Mouse (Mus musculus): ENCODE data around the gene Paxbp1. TPM values are rescaled to one million over a fixed set of nuclear protein-coding genes. Genes with fewer than 3 reads are reported as not detected.
A peak's percentile ranks its signal among the peaks of the same experiment; 100 is the strongest.

Paxbp1 gene
- polyA plus RNA-seq, 1 experiment from 2014 or later, result 10.9 TPM

DNA sequence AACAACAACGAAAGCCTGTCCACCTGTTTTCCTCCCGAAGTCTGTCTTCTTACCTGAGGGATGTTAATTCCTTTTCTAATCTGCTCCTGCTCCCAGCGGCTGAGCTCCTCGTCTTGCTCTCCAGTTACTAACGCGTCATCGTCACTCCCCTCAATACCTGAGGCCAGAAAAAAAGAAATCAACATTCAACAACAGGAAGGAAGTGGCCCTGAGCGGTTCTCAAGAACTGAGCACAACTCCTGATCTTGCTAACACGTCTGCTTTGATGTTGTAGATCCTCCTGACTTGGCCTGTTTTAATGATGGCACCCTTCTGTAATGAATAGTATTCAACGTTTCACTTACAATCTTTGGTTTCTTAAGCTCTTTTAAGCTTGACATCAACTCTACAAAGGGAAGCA, 8.5 kb downstream of the Paxbp1 start:
- Histone ChIP-seq H3K27me3 (ENCODE audit: insufficient read depth, low read length) (no peaks in the 10 kb centered on the region), H3K27ac (ENCODE audit: low read depth) (no peak overlapping the region), H3K36me3 (replicated peaks; ENCODE audit: insufficient read depth, low read length) (peaks cover 71% of the 10 kb centered on the region), H3K4me3 (ENCODE audit: low read depth, low read length) (no peak overlapping the region), H3K4me2 (ENCODE audit: low read depth, low read length) (no peak overlapping the region), H3K9me3 (ENCODE audit: low read length) (no peaks in the 10 kb centered on the region), H3K4me1 (ENCODE audit: insufficient read depth) (peaks cover 8% of the 10 kb centered on the region), H3K9ac (replicated peaks) (no peak overlapping the region)
- DNase-seq (no peak), ATAC-seq (no peak)
- 87% methylated on average over 10 of the region's 10 CpGs for WGBS (ENCODE audit: insufficient replicate concordance)
- TF ChIP-seq CTCF (IDR thresholded peaks at IDR 0.05; ENCODE audit: low read depth), result no peak
- TF ChIP-seq EP300 (IDR thresholded peaks at IDR 0.05; ENCODE audit: low read depth), result no peak

GRCm38 (mm10) chr16:91030751-91031150, 13.6 kb downstream of the Paxbp1 start:
- no peaks in the 10 kb centered on the region for H3K9me3 ChIP-seq (ENCODE audit: low read length)
- H3K27ac ChIP-seq (ENCODE audit: low read depth), result no peak overlapping the region
- H3K4me2 ChIP-seq (ENCODE audit: low read depth, low read length), result no peak overlapping the region
- TF ChIP-seq EP300 (IDR thresholded peaks at IDR 0.05; ENCODE audit: low read depth) (no peak), CTCF (IDR thresholded peaks at IDR 0.05; ENCODE audit: low read depth) (no peak)
- H3K4me3 ChIP-seq (ENCODE audit: low read depth, low read length), result no peak overlapping the region
- no peak for DNase-seq
- H3K27me3 ChIP-seq (ENCODE audit: insufficient read depth, low read length), result no peaks in the 10 kb centered on the region
- H3K9ac ChIP-seq (replicated peaks), result no peak overlapping the region
- H3K4me1 ChIP-seq (ENCODE audit: insufficient read depth), result no peaks in the 10 kb centered on the region
- ATAC-seq, result no peak
- peaks cover 78% of the 10 kb centered on the region for H3K36me3 ChIP-seq (replicated peaks; ENCODE audit: insufficient read depth, low read length)
- WGBS (ENCODE audit: insufficient replicate concordance), result 81% methylated on average over 4 of the region's 4 CpGs

DNA sequence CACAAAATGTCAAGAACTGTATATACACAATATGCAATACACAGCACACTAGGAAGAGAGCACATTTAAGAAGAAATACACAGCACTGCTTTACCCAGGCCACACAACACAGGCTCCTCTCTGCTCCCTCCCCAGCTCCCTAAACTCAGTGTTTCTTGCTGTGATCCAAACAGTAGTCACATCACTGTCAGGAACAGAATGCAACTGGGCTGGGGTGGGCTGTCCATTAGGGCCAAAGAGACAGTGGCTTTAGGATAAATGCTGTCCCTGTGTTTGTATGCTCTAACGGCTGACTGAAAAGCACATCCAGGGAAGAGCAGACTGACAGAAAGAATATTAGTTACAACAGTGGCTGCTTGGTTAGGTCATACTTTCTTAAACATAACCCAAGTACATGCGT, 14.4 kb downstream of the Paxbp1 start:
- Histone ChIP-seq H3K4me1 (ENCODE audit: insufficient read depth) (no peaks in the 10 kb centered on the region), H3K27ac (ENCODE audit: low read depth) (no peak overlapping the region), H3K9ac (replicated peaks) (no peak overlapping the region), H3K9me3 (ENCODE audit: low read length) (no peaks in the 10 kb centered on the region), H3K27me3 (ENCODE audit: insufficient read depth, low read length) (no peaks in the 10 kb centered on the region), H3K4me3 (ENCODE audit: low read depth, low read length) (no peak overlapping the region), H3K4me2 (ENCODE audit: low read depth, low read length) (no peak overlapping the region), H3K36me3 (replicated peaks; ENCODE audit: insufficient read depth, low read length) (peaks cover 79% of the 10 kb centered on the region)
- DNase-seq, result no peak
- TF ChIP-seq CTCF (IDR thresholded peaks at IDR 0.05; ENCODE audit: low read depth), result no peak
- no peak for TF ChIP-seq EP300 (IDR thresholded peaks at IDR 0.05; ENCODE audit: low read depth)
- 91% methylated on average over 2 of the region's 2 CpGs for whole genome bisulfite sequencing (ENCODE audit: insufficient replicate concordance)
- ATAC-seq, result no peak

GRCm38 (mm10) chr16:91029161-91029743, 15.1 kb downstream of the Paxbp1 start:
- no peak overlapping the region for H3K9ac ChIP-seq (replicated peaks)
- no peaks in the 10 kb centered on the region for H3K9me3 ChIP-seq (ENCODE audit: low read length)
- no peak for TF ChIP-seq EP300 (IDR thresholded peaks at IDR 0.05; ENCODE audit: low read depth)
- H3K36me3 ChIP-seq (replicated peaks; ENCODE audit: insufficient read depth, low read length), result peaks cover 79% of the 10 kb centered on the region
- H3K4me3 ChIP-seq (ENCODE audit: low read depth, low read length), result no peak overlapping the region
- ATAC-seq, result 0 out of 2 replicates have a peak, but pooled peaks have one; percentile 38
- H3K4me1 ChIP-seq (ENCODE audit: insufficient read depth), result no peaks in the 10 kb centered on the region
- no peaks in the 10 kb centered on the region for H3K27me3 ChIP-seq (ENCODE audit: insufficient read depth, low read length)
- H3K27ac ChIP-seq (ENCODE audit: low read depth), result no peak overlapping the region
- H3K4me2 ChIP-seq (ENCODE audit: low read depth, low read length), result no peak overlapping the region
- no peak for DNase-seq
- WGBS (ENCODE audit: insufficient replicate concordance), result 89% methylated on average over 8 of the region's 8 CpGs

GRCm38 (mm10) chr16:91026290-91026689, 18.1 kb downstream of the Paxbp1 start:
- no peak overlapping the region for H3K9ac ChIP-seq (replicated peaks)
- TF ChIP-seq CTCF (IDR thresholded peaks at IDR 0.05; ENCODE audit: low read depth) (no peak), EP300 (IDR thresholded peaks at IDR 0.05; ENCODE audit: low read depth) (no peak)
- 90% methylated on average over 4 of the region's 4 CpGs for WGBS (ENCODE audit: insufficient replicate concordance)
- no peak overlapping the region for H3K27ac ChIP-seq (ENCODE audit: low read depth)
- H3K9me3 ChIP-seq (ENCODE audit: low read length), result no peaks in the 10 kb centered on the region; the same call in 1 of the 2 replicates
- H3K4me2 ChIP-seq (ENCODE audit: low read depth, low read length), result no peak overlapping the region
- no peak for ATAC-seq
- no peak for DNase-seq
- no peak overlapping the region for H3K4me3 ChIP-seq (ENCODE audit: low read depth, low read length)
- no peaks in the 10 kb centered on the region for H3K4me1 ChIP-seq (ENCODE audit: insufficient read depth)
- H3K27me3 ChIP-seq (ENCODE audit: insufficient read depth, low read length), result no peaks in the 10 kb centered on the region
- peaks cover 77% of the 10 kb centered on the region for H3K36me3 ChIP-seq (replicated peaks; ENCODE audit: insufficient read depth, low read length)

DNA sequence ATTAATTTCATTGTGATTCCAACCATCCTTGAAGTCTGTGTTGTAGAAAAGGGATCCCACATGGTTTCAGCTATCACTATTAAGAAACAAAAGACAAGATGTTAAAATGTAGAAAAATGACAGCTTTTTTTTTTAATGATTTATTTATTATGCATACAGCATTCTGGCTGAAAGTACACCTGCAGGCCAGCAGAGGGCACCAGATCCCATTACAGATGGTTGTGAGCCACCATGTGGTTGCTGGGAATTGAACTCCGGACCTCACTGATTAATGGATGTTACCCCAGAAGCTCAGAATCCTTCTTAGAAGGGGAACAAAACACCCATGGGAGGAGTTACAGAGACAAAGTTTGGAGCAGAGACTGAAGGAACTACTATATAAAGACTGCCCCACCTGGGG, 21.0 kb downstream of the Paxbp1 start:
- no peak for ATAC-seq
- WGBS (ENCODE audit: insufficient replicate concordance), result 86% methylated on average over 1 of the region's 1 CpGs

More for the DNA sequence above, 21.0 kb downstream of the Paxbp1 start:
- Histone ChIP-seq H3K9ac (replicated peaks) (no peak overlapping the region), H3K27ac (ENCODE audit: low read depth) (no peak overlapping the region), H3K36me3 (replicated peaks; ENCODE audit: insufficient read depth, low read length) (peaks cover 83% of the 10 kb centered on the region), H3K4me3 (ENCODE audit: low read depth, low read length) (no peak overlapping the region), H3K27me3 (ENCODE audit: insufficient read depth, low read length) (no peaks in the 10 kb centered on the region), H3K9me3 (ENCODE audit: low read length) (no peaks in the 10 kb centered on the region; the same call in 1 of the 2 replicates), H3K4me1 (ENCODE audit: insufficient read depth) (no peaks in the 10 kb centered on the region), H3K4me2 (ENCODE audit: low read depth, low read length) (no peak overlapping the region)
- peak; percentile 39 for DNase-seq
- TF ChIP-seq EP300 (IDR thresholded peaks at IDR 0.05; ENCODE audit: low read depth) (no peak), CTCF (IDR thresholded peaks at IDR 0.05; ENCODE audit: low read depth) (peak; percentile 67)

All from liver, postnatal 0 days (tissue).